Mouse (Mus musculus) heart, adult 11 months (tissue): ENCODE results near the gene Eif4g3.

Experiments
- DNase-seq: peaks from one replicate; pipeline ENCODE4 v3.0.0; 2022

The Eif4g3 gene

DNA sequence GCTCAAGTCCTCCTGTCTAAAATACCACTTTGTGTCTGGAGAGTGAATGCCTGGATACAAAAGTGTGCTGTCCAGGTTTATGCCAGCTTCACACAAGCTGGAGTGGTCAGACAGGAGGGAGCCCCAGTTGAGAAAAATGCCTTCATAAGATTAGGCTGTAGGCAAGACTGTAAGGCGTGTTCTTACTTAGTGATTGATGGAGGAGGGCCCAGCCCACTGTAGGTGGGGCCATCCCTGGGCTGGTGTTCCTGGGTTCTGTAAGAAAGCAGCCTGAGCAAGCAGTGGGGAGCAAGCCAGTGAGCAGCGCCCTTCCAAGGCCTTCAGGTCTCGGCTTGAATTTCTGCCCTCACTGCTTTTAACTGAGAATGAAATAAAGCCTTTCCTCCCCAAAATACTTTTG lies 175.3 kb downstream of the Eif4g3 start:
- no peak for DNase-seq

DNA sequence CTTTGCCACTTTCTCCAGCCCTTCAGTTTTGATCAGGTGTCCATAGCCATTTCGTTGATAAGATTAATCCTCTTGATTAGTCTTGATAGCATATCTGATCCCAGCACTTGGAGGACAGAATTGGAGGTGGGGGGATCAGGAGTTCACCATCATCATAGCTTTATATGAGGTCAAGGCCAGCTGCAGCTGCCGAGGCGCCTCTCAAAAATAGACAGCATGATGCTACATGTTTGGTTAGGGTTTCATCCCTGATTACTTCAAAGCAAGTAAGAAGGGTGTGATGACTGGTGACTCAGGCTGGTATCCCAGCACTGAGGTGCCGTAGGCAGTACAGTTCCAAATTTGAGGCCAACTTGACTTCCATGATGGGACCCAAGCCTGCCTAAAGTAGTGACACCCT lies 176.6 kb downstream of the Eif4g3 start:
- DNase-seq, result no peak

DNA sequence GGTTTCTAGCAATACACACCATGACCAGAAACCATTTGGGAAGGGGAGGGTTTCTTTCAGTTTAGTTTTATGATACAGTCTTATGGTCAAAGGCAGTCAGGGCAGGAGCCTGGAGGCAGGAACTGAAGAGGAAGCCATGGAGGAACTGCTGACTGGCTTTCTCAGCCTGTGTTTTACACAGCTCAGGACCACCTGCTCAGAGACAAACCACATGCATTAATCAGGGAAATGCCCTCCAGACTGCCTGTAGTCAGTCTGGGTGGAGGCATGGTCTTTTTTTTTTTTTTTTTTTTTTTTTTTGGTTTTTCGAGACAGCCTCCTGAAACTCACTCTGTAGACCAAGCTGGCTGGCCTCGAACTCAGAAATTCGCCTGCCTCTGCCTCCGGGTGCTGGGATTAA lies 179.9 kb downstream of the Eif4g3 start:
- no peak for DNase-seq

GRCm38 (mm10) chr4:138179391-138179790 lies 186.6 kb downstream of the Eif4g3 start:
- no peak for DNase-seq

DNA sequence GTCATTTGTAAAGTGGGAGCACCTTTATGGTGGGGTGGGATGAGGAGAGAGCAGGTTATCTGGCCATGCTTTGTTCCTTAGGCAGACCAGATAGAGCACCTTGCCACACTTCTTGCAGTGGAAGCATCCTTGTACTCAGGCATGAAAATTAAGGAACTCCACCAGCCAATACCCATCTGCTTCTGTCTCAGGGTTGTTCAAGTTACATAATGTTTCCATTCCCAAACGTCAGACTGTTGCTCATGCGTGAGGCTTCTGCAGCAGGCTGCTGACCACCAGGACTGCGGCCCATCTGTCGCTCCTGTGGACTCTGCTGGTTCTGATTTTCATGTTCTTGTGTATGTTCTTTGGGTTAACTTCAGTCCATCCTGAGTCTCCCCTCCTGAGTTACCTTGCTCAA lies 187.9 kb downstream of the Eif4g3 start:
- DNase-seq, result no peak

DNA sequence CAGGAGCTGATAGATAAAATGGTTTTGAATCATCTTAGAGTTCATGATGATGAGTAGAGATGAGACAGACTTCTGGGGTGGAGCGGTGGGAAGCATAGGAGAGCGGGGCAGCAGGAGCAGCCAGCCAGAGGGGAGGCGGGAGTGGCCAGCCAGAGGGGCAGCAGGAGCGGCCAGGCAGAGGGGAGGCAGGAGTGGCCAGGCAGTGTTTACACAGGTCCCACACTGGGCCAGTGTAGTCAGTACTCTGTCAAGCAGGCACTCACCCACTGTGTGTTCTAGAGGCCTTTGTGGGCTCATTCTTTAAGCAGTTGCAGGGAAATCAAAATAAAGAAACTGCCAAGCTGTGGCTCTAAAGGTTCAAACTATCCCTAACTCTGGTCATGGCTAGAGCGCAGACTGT lies 191.2 kb downstream of the Eif4g3 start:
- DNase-seq, result no peak

DNA sequence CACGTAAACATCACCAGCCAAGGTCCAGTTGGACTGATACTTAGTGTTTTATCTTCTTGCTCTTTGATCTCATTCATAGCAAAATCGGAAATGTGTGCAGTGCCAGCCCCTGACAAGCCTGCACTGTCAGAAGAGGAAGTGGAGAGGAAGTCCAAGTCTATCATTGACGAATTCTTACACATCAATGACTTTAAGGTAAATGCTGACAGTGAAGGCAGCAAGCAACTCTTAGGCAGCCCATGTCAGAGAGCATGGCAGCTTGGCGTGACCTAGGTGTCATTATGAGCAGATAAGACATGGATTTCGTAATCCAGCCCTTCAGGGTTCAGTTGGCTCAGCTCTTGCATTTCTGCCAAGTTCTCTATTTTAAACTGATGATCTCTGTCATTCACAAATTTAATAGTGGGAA lies 191.8 kb downstream of the Eif4g3 start:
- DNase-seq, result no peak

DNA sequence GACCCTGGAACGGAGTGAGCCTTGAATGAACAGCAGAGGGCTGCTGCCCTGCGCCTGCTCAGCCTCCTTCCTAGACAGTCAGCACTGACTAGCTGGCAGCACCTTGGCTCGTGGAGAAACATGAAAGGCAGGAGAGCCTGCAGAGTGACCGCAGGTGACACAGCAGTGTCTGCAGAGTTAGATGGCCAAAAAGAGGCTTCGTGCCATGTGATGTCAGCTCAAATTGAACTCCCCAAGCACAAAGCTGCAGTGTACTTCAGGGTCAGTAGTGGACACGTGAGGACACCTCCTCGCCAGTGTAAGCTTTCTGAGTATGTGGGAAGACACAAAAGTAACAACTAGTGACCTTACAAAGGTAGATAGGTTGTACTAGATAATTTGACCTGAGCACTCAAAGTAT lies 193.1 kb downstream of the Eif4g3 start:
- no peak for DNase-seq

- no peak for DNase-seq
Measured at GRCm38 (mm10) chr4:138187995-138188394, 195.2 kb downstream of the Eif4g3 start.

GRCm38 (mm10) chr4:138192561-138192960 lies 199.7 kb downstream of the Eif4g3 start:
- DNase-seq, result no peak

- DNase-seq, result no peak
Measured at GRCm38 (mm10) chr4:138200769-138201168, 207.9 kb downstream of the Eif4g3 start.

DNA sequence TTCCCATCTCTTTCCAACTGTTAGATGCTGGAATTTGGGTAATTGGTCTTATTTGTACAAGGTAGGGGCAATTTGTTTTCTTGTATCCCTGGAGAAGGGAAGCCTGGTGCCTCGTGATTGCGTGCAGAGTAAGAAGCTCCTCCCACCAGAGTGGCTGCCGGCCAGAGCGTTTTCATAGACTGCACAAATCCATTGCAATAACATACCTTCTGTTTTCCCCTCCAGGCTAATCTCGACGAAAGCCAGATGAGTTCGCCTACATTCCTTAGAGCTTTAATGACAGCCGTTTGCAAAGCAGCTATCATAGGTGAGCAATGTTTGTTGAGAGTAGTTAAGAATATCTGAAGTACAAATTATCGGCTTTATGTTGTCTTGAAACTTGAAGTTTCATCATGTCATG lies 208.9 kb downstream of the Eif4g3 start:
- DNase-seq, result peak; percentile 59

GRCm38 (mm10) chr4:138210116-138210515 lies 217.3 kb downstream of the Eif4g3 start:
- no peak for DNase-seq

- DNase-seq, result no peak
Measured at GRCm38 (mm10) chr4:138213861-138214260, 221.0 kb downstream of the Eif4g3 start.

GRCm38 (mm10) chr4:138215671-138216199 lies 222.9 kb downstream of the Eif4g3 start:
- DNase-seq, result peak; percentile 91

DNA sequence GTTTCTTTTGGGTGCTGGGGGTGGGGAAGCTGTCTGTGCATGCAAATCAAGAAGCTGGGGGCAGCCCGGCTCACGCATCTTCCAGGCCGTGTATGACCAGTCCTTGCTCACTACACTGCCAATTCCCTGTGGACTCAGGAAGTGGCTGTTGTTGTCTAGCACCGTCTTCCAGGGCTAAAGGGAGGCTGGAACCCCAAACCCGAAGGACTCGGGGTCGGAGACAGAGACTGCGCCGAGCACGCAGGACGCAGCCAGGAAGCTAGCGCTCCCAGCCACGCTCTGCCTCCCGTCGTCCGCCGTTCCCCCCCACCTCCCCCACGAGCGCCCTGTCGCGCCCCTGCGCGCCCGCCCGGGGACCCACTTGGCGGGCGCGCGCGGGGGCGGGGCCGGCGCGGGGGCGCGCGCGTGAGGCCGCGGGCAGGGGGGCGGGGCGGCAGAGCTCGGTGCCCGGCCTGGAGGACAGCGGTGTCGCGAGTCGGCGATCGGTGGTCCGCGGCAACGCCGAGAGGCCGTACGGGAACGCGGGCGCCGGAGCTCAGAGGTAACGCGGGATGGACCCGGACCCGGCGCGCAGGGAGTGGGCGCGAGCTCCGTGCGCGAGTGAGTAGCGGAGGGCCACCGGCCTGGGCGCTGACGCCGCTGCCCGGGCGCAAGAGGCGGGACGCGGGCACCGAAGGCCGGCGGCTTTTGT lies 223.5 kb downstream of the Eif4g3 start, which contains the start of gene Hp1bp3:
Hp1bp3 (plus strand) TSS at position 97 of the 691 bp plus-strand sequence.
- peak; percentile 99 for DNase-seq

DNA sequence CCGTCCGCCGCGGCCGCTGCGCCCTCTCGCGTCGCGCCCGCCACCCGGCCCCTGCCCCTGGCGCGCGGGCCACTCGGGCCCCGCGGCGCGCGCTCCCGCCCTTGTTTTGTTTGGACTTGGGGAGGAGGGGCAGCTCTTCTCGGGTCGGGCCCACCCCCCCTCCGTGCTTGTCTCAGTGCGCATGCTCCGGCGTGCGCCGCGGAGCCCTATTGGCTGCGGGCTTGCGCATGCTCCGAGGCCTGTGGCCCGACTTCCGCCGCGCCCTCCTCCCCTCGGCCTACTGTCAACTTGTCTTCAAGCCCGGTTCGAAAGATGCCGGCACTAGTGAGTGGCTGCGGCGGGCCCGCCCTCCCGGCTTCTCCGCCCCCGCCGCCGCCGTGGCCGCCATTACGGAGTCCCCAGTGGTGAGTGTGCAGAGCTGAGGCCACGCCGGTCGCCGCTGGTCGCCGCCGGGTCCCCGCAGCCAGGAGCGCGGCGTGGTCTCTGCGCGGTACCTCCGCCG lies 224.1 kb downstream of the Eif4g3 start:
- DNase-seq, result peak; percentile 100

DNA sequence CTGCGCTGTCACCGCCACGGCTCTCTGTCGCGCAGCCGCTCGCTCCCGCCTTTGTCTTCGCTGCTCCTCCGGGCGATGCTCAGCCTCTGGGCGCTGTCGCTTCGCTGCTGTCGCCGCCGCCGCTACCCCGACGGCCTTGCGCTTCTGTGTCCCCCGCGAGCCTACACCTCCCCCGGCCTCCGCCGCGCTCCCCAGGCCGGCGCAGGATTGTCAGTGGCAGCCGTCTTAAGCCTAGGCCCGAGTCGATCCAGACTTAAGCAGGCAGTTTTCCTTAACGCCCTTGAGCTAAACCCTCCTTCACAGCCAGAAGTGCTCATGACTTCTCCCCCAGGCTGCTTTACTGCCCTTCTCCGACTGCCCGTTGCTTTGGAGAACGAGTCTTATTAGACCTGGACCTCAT lies 224.6 kb downstream of the Eif4g3 start:
- no peak for DNase-seq

DNA sequence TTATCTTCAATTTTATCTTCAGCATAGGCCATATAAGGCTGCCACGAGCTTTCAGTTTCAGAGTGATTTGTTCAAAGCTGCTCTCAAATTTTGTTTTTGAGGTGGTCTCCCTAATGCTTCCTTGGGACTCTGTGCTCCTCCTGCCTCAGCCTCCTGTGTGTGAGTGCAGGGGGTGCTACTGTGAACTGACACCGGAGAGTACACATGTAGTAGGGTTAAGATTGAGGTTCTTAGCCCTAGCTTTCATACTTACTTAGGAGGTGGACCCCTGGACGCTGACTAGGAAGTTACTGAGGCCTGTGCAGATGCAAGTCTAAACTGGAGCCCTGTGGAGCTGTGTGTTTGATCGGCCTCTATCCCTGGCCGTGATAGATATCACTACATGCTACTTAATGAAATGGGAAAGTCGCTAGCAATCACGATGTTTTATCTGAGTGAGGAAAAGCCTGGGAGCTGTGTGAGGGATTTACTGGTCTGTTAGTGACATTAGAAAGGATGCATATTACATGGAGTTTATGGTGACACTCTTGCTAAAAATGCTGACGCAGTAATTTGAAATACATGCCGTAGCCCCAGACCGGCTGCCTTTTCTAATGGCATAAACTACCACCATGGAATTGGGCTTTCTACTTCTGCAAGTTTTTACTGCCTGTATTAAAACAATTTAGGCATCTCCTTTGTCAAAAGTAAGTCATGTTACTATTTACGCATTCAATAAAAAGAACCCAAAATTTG lies 225.3 kb downstream of the Eif4g3 start:
- DNase-seq, result no peak

- no peak for DNase-seq
Measured at GRCm38 (mm10) chr4:138219331-138219730, 226.5 kb downstream of the Eif4g3 start.

GRCm38 (mm10) chr4:138220761-138221160 lies 227.9 kb downstream of the Eif4g3 start:
- DNase-seq, result no peak

DNA sequence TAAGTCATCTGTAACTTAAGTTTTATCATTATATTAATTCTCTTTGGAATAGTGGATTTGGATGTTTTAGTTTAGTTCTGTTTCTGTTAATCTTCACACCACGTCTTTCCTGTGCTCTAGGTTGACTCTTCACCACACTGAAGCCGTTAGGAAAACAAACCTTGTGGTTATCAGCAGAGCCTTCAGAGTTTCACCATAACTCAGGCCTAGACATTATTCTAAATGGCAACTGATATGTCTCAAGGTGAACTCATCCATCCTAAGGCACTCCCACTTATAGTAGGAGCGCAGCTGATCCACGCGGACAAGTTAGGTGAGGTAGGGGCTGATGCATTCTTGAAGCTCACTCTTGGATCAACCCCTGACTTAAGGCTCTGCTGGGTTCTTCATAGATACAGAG lies 228.6 kb downstream of the Eif4g3 start:
- DNase-seq, result no peak

DNA sequence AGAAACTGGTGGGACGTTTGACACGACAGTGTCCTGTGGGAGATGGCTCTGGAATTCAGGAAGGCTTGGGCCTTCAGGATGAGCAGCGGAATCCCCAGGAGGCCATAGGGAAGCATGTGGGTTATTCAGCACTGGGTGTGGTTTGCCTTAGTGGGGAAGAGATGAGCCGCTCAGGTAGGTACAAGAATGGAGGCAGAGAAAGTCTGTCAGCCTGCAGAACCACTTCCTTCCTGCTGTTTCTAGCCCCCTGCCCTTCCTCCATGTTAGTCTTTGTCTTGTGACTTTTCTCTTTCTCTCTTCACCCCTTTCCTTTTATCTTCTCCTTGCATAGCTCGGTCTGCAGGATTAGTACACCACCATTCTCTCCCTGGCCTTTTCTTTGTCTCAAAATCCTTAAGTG lies 229.6 kb downstream of the Eif4g3 start:
- no peak for DNase-seq

DNA sequence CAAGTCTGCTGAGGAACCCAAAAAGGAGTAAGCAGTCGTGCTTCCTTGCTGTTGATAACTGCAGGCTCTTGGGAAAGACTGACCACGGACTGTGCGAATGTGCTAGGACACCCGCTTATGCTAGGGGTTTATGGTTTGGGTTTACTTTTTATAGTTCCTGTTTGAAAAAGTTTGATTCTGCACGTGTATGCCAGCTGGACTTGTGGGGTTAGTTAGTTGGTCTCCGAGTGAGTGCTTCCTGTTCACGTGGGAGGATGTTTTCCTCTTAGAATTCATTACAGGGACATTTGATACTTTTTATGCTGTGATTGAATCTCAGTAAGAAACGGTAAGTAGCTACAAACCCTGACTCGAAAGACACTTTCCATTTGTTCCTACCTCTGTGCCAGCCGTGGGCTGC lies 230.8 kb downstream of the Eif4g3 start:
- no peak for DNase-seq
